Mouse (Mus musculus): ENCODE data around the gene 2200002D01Rik.

DNA sequence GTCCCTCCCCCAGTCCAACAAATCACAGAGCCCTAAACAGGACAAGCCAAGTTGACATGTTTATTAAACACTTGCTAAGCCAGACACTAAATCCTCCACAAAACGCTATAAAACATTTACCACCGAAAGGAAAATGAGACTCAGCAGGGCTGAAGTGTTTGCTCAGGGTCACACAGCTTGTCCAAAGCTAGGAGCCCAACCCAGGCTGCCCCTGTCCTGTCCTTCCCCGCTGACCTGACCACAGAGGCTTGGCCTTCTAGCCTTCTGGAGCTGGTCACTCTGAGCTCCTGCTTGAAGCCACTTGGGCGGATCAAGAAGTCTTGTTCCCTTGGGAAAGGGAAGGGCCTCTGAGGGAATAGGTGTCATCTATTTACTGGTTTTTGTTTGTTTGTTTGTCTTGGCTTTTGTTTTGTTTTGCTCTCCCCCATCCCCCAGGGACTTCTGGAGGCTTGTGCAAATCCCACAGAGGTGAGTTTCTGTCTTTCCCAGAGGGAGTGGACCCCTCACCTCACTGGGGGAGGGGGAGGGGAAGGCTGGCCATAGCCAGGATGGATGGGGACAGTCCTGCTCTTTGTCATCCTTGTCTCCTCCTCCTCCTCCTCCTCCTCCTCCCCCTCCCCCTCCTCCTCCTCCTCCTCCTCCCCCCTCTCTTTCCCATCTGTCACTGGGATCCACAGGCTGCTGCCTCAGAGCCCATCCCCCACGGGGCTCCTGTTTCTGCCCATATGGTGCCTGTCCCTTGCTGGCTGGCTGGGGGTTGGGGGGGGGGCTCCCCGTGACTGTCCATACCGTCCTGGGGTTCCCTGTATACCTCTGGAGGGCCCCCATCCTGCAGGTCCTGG lies 43.6 kb upstream of the 2200002D01Rik start:
- TF ChIP-seq CTCF (conservative IDR thresholded peaks at IDR 0.05; ENCODE audit: insufficient read depth, insufficient read length, low read depth, low read length), result no peak
- no peak for TF ChIP-seq POLR2A (IDR thresholded peaks at IDR 0.05; ENCODE audit: low read depth, low read length)
